8 mouse cellular contexts compared by ENCODE assay signal in the genomic region with DNA sequence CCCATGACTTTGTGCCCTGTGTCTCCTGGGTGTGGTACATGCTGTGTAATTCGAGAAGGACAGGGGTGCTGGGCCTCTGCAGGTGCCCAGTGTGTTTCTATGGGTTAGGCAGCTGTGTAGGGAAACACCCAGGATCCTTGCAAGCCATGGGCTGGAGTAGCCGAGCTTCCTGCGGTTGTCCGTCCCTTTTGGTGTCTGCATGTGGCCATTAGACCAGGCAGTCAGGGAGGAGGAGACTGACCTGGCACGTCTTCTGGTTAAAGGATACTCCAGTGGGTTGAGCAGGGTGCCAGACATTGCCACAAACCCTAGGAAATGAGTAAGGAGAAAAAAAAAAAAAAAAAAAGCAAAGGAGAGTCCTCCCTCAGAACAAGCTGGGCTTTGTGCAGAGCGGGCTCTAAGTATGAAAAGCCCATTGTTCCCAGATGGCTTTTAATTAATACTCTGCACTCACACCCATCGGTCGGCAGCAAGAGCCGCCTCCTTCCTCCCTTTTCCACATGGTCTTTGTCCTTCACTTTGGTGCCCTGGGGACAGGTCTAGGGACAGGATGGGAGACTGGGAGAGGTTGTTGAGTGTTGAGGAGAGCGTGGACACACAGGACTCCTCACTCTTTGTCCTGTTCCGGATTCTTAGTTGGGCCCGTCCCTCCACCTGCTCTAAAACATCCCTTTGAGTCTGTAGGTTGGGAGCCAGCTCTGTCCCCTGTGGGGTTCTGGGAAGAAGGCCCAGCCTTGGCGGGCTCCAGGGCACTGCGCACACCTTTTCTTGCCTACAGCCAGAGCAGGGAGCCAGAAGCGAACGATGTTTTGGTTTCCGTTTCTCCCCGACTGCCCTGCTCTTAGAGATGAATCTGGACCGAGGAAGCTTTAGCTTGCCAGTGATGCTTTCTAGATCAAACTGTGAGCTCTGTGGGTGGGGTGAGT.
A peak's percentile ranks its signal among the peaks of the same experiment; 100 is the strongest.
DNase-seq lines count a peak whose midpoint lies in the region; ATAC-seq and TF ChIP-seq lines count a peak whose summit lies in the region.

No protein-coding gene starts in this region.

- DNase-seq in kidney, postnatal 10 days, result no peak
- peak; percentile 29 for DNase-seq in cerebellum, adult 11 months
- peak; percentile 39 for DNase-seq in forebrain, postnatal 0 days
- no peak for DNase-seq in thymus, adult 18-20 months
- no peak for DNase-seq in adipocyte (ENCODE audit: low spot score)
- no peak for DNase-seq in layer of hippocampus, postnatal 36 days

- TF ChIP-seq CTCF in forebrain, postnatal 0 days (IDR thresholded peaks at IDR 0.05; ENCODE audit: low read depth), result no peak

- peak; percentile 60; the same call in 1 of the 2 replicates for ATAC-seq in kidney, embryonic 16.5 days (ENCODE audit: low FRiP score, low TSS enrichment)
- peak; percentile 61 for ATAC-seq in forebrain, postnatal 0 days
- ATAC-seq in midbrain, embryonic 16.5 days, result no peak

- 62% methylated on average over 19 of the region's 19 CpGs for WGBS in kidney, embryonic 16.5 days
- 26% methylated on average over 19 of the region's 19 CpGs for WGBS in forebrain, postnatal 0 days
- WGBS in midbrain, embryonic 16.5 days, result 48% methylated on average over 19 of the region's 19 CpGs

- no peaks in the 10 kb centered on the region for H3K27me3 ChIP-seq in kidney, embryonic 16.5 days (ENCODE audit: insufficient read depth, low read length)
- H3K27me3 ChIP-seq in forebrain, postnatal 0 days (ENCODE audit: insufficient read depth, low read length), result no peaks in the 10 kb centered on the region
- H3K27me3 ChIP-seq in midbrain, embryonic 16.5 days (ENCODE audit: control insufficient read depth, insufficient read depth, low read depth, low read length), result no peaks in the 10 kb centered on the region

- no peaks in the 10 kb centered on the region for H3K9me3 ChIP-seq in kidney, embryonic 16.5 days (ENCODE audit: low read length)
- no peaks in the 10 kb centered on the region for H3K9me3 ChIP-seq in forebrain, postnatal 0 days (ENCODE audit: low read length)
- no peaks in the 10 kb centered on the region for H3K9me3 ChIP-seq in midbrain, embryonic 16.5 days (replicated peaks; ENCODE audit: control insufficient read depth, low read length, poor library complexity, severe bottlenecking)

- no peak overlapping the region for H3K4me3 ChIP-seq in kidney, embryonic 16.5 days (ENCODE audit: low read length)
- no peak overlapping the region for H3K4me3 ChIP-seq in forebrain, postnatal 0 days (ENCODE audit: low read depth, low read length)
- no peak overlapping the region for H3K4me3 ChIP-seq in midbrain, embryonic 16.5 days (ENCODE audit: low read depth, low read length)

- H3K36me3 ChIP-seq in kidney, embryonic 16.5 days (ENCODE audit: insufficient read depth, low read length), result no peaks in the 10 kb centered on the region
- H3K36me3 ChIP-seq in forebrain, postnatal 0 days (ENCODE audit: insufficient read depth), result no peaks in the 10 kb centered on the region
- H3K36me3 ChIP-seq in midbrain, embryonic 16.5 days (ENCODE audit: control insufficient read depth, insufficient read depth, low read length), result no peaks in the 10 kb centered on the region

- peaks cover 35% of the 10 kb centered on the region for H3K4me1 ChIP-seq in kidney, embryonic 16.5 days (ENCODE audit: insufficient read depth, low read length)
- H3K4me1 ChIP-seq in forebrain, postnatal 0 days (ENCODE audit: insufficient read depth), result no peaks in the 10 kb centered on the region
- H3K4me1 ChIP-seq in midbrain, embryonic 16.5 days (ENCODE audit: control insufficient read depth, insufficient read depth, low read length), result peaks cover 41% of the 10 kb centered on the region

- H3K27ac ChIP-seq in kidney, embryonic 16.5 days (ENCODE audit: low read length), result peak overlapping the region; percentile 44
- 0 out of 2 replicates have a peak overlapping the region, but pooled peaks have one; percentile 35 for H3K27ac ChIP-seq in forebrain, postnatal 0 days (ENCODE audit: low read depth, low read length)
- peak overlapping the region; percentile 58 for H3K27ac ChIP-seq in midbrain, embryonic 16.5 days (ENCODE audit: low read length)

- H3K9ac ChIP-seq in kidney, embryonic 16.5 days (replicated peaks; ENCODE audit: low read length), result peak overlapping the region; percentile 22; the same call in 1 of the 2 replicates
- H3K9ac ChIP-seq in forebrain, postnatal 0 days, result no peak overlapping the region
- H3K9ac ChIP-seq in midbrain, embryonic 16.5 days (ENCODE audit: low read depth, low read length), result no peak overlapping the region

- H3K4me2 ChIP-seq in kidney, embryonic 16.5 days (replicated peaks; ENCODE audit: low read depth, low read length), result no peak overlapping the region
- H3K4me2 ChIP-seq in forebrain, postnatal 0 days (ENCODE audit: low read depth), result peak overlapping the region; percentile 3; the same call in 1 of the 2 replicates
- H3K4me2 ChIP-seq in midbrain, embryonic 16.5 days (ENCODE audit: low read length), result 0 out of 2 replicates have a peak overlapping the region, but pooled peaks have one; percentile 1

Comparison
In these comparisons a context has a peak if more than half of its experiments do, and no peak if none do; other contexts are left out.
1. DNase-seq: peak in cerebellum, adult 11 months (single experiment) and forebrain, postnatal 0 days (single experiment); none in kidney, postnatal 10 days (single experiment), thymus, adult 18-20 months (0 of 2), adipocyte (single experiment) and layer of hippocampus, postnatal 36 days (0 of 2).
2. Peak in every context shown above with its lines, with median percentiles within 50 percentile points of each other: H3K27ac ChIP-seq.